Mouse (Mus musculus): ENCODE results near the gene Grik3. TPM values are rescaled to one million over a fixed set of nuclear protein-coding genes. Genes with fewer than 3 reads are reported as not detected.
"Not testable (repeated sequence)": the region's sequence is repeated elsewhere in the genome, so short reads cannot be mapped to it uniquely, and the experiment has no call there.

Gene Grik3
- total RNA-seq, 2 experiments from 2014 or later: 0.08 to 0.13 TPM

GRCm38 (mm10) chr4:125590241-125590919, 99.9 kb downstream of the Grik3 start:
- DNase-seq: no peak

- no peak for DNase-seq
Measured at GRCm38 (mm10) chr4:125592663-125593062, 102.2 kb downstream of the Grik3 start.

- DNase-seq: no peak
Measured at GRCm38 (mm10) chr4:125595011-125595410, 104.5 kb downstream of the Grik3 start.

- no peak for DNase-seq
Measured at GRCm38 (mm10) chr4:125598677-125599076, 108.2 kb downstream of the Grik3 start.

GRCm38 (mm10) chr4:125599510-125600005, 109.1 kb downstream of the Grik3 start:
- no peak for DNase-seq

GRCm38 (mm10) chr4:125600642-125601041, 110.1 kb downstream of the Grik3 start:
- no peak for DNase-seq

GRCm38 (mm10) chr4:125601301-125601700, 110.8 kb downstream of the Grik3 start:
- DNase-seq: no peak

- no peak for DNase-seq
Measured at GRCm38 (mm10) chr4:125604494-125604893, 114.0 kb downstream of the Grik3 start.

- DNase-seq: no peak
Measured at GRCm38 (mm10) chr4:125606147-125606546, 115.6 kb downstream of the Grik3 start.

GRCm38 (mm10) chr4:125607397-125608042, 117.0 kb downstream of the Grik3 start:
- DNase-seq: no peak

GRCm38 (mm10) chr4:125608896-125609295, 118.4 kb downstream of the Grik3 start:
- not testable (repeated sequence) for DNase-seq

GRCm38 (mm10) chr4:125609320-125610306, 119.1 kb downstream of the Grik3 start:
- no peak for DNase-seq

GRCm38 (mm10) chr4:125617851-125618250, 127.4 kb downstream of the Grik3 start:
- DNase-seq: no peak

- DNase-seq: no peak
Measured at GRCm38 (mm10) chr4:125618524-125619320, 128.2 kb downstream of the Grik3 start.

GRCm38 (mm10) chr4:125624885-125625678, 134.6 kb downstream of the Grik3 start:
- DNase-seq: no peak

- peak; percentile 66 for DNase-seq
Measured at GRCm38 (mm10) chr4:125629544-125629943, 139.0 kb downstream of the Grik3 start.

GRCm38 (mm10) chr4:125635037-125635436, 144.5 kb downstream of the Grik3 start:
- DNase-seq: no peak

- DNase-seq: no peak
Measured at GRCm38 (mm10) chr4:125636616-125637304, 146.3 kb downstream of the Grik3 start.

- DNase-seq: no peak
Measured at GRCm38 (mm10) chr4:125637364-125637763, 146.9 kb downstream of the Grik3 start.

GRCm38 (mm10) chr4:125640520-125640919, 150.0 kb downstream of the Grik3 start:
- DNase-seq: no peak
